Mouse (Mus musculus) kidney, embryonic 16.5 days (tissue): ENCODE measurements around the gene Krt35. TPM values are rescaled to one million over a fixed set of nuclear protein-coding genes. Genes with fewer than 3 reads are reported as not detected.

Experiments
- ATAC-seq: fragments of 200-750 bp; cut with Nextera tagmentation; 2 replicates; pipeline ENCODE4 v1.8.0; 2017; ENCODE audit warnings: moderate TSS enrichment; ENCODE audit not compliant: low FRiP score, low TSS enrichment
- H3K27ac ChIP-seq: fragments of 300-500 bp; sonication (generic); 2 replicates; pipeline ENCODE4 v1.5.1; 2014; ENCODE audit warnings: low read length
- H3K27me3 ChIP-seq: fragments of 300-500 bp; sonication (generic); 2 replicates; pipeline ENCODE4 v1.6.1; 2014; ENCODE audit warnings: low read length, control low read depth, mixed read lengths; ENCODE audit not compliant: insufficient read depth
- H3K36me3 ChIP-seq: fragments of 300-500 bp; sonication (generic); 2 replicates; pipeline ENCODE4 v1.6.1; 2014; ENCODE audit warnings: low read length, control low read depth, mixed read lengths; ENCODE audit not compliant: insufficient read depth
- H3K4me1 ChIP-seq: fragments of 300-500 bp; sonication (generic); 2 replicates; pipeline ENCODE4 v1.6.1; 2014; ENCODE audit warnings: low read length, control low read depth, mixed read lengths; ENCODE audit not compliant: insufficient read depth
- H3K4me2 ChIP-seq: fragments of 300-500 bp; sonication (generic); replicated peaks from 2 replicates; pipeline ENCODE4 v1.6.1; 2014; ENCODE audit warnings: low read depth, low read length
- H3K4me3 ChIP-seq: fragments of 300-500 bp; sonication (generic); 2 replicates; pipeline ENCODE4 v1.5.1; 2014; ENCODE audit warnings: mild to moderate bottlenecking, low read length
- H3K9ac ChIP-seq: fragments of 300-500 bp; sonication (generic); replicated peaks from 2 replicates; pipeline ENCODE4 v1.6.1; 2014; ENCODE audit warnings: low read length
- H3K9me3 ChIP-seq: fragments of 300-500 bp; sonication (generic); 2 replicates; pipeline ENCODE4 v1.6.1; 2016; ENCODE audit warnings: low read length, control low read depth
- WGBS: fragments of 180-500 bp; shearing (Covaris S2); extraction: QIAGEN DNeasy Blood & Tissue Kit; methylation state at CpG from one replicate; pipeline ENCODE4 v1.1.7; 2014; 5-methylcytosine and 5-hydroxymethylcytosine counted together
- polyA plus RNA-seq: library from polyadenylated mRNA; unstranded; fragments of >200 nt; fragmentation: Nextera tagmentation; extraction: Ambion mirVana; gene quantifications from 2 replicates; pipeline ENCODE4 v1.2.1, GENCODE M21; 2015

The Krt35 gene
- not detected in 2 replicates for polyA plus RNA-seq

- Histone ChIP-seq H3K4me3 (no peak within 1 kb of the TSS), H3K4me2 (no peak within 1 kb of the TSS), H3K27ac (no peak within 1 kb of the TSS), H3K9me3 (no peaks in the 10 kb centered on the region), H3K4me1 (peaks cover 17% of the 10 kb centered on the region), H3K36me3 (no peaks in the 10 kb centered on the region), H3K9ac (no peak within 1 kb of the TSS), H3K27me3 (no peaks in the 10 kb centered on the region)
- 66% methylated on average over 9 of the region's 9 CpGs for WGBS
- no peak for ATAC-seq
Observed at GRCm38 (mm10) chr11:100096141-100096540, at the start of gene Krt35. Gene Krt35, minus strand, starts transcription at chr11:100096241.

DNA sequence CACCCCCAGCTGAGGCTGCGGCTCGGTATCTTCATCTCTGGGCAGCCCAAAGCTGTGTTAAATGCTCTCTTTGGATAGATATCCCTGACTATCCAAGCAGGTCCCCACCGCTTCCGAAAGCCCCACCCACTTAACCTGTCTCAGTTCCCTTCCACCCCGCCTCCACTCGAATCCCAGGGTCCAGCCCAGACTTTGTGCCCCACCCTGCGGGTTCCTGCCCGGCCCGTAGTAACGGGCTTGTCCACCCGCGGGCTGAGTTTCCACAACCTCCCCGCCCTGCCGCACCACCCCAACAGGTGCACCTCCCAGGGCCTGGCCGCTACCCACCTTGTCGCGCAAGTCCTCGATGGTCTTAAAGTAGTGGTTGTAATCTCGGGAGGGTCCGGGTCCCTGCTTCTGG, 49.1 kb upstream of the Krt35 start:
- no peak overlapping the region for H3K27ac ChIP-seq
- 1% methylated on average over 20 of the region's 20 CpGs for WGBS

GRCm38 (mm10) chr11:100140966-100141365, 44.9 kb upstream of the Krt35 start:
- peaks cover 11% of the 10 kb centered on the region for H3K27me3 ChIP-seq
- no peak overlapping the region for H3K27ac ChIP-seq
- peaks cover 42% of the 10 kb centered on the region for H3K4me1 ChIP-seq
- 60% methylated on average over 21 of the region's 21 CpGs for WGBS
- ATAC-seq: no peak
- no peak overlapping the region for H3K9ac ChIP-seq
- H3K36me3 ChIP-seq: no peaks in the 10 kb centered on the region
- H3K9me3 ChIP-seq: no peaks in the 10 kb centered on the region
- H3K4me2 ChIP-seq: no peak overlapping the region
- H3K4me3 ChIP-seq: no peak overlapping the region

More for the DNA sequence above, 49.1 kb upstream of the Krt35 start:
- H3K9ac ChIP-seq: peak overlapping the region; percentile 53
- H3K4me3 ChIP-seq: peak overlapping the region; percentile 45
- H3K9me3 ChIP-seq: no peaks in the 10 kb centered on the region
- H3K36me3 ChIP-seq: no peaks in the 10 kb centered on the region
- ATAC-seq: peak; percentile 46
- H3K4me1 ChIP-seq: peaks cover 21% of the 10 kb centered on the region
- H3K4me2 ChIP-seq: peak overlapping the region; percentile 53
- H3K27me3 ChIP-seq: peaks cover 14% of the 10 kb centered on the region

GRCm38 (mm10) chr11:100139391-100139790, 43.4 kb upstream of the Krt35 start:
- Histone ChIP-seq H3K27me3 (peaks cover 3% of the 10 kb centered on the region; the same call in 1 of the 2 replicates), H3K4me2 (no peak overlapping the region), H3K9me3 (no peaks in the 10 kb centered on the region), H3K4me1 (peaks cover 37% of the 10 kb centered on the region), H3K4me3 (no peak overlapping the region), H3K36me3 (no peaks in the 10 kb centered on the region), H3K9ac (no peak overlapping the region), H3K27ac (no peak overlapping the region)
- 33% methylated on average over 2 of the region's 2 CpGs for WGBS
- ATAC-seq: no peak

- no peak overlapping the region for H3K27ac ChIP-seq
- no peaks in the 10 kb centered on the region; the same call in 1 of the 2 replicates for H3K27me3 ChIP-seq
- no peak overlapping the region for H3K4me3 ChIP-seq
- H3K4me2 ChIP-seq: no peak overlapping the region
- H3K36me3 ChIP-seq: no peaks in the 10 kb centered on the region
- H3K9ac ChIP-seq: no peak overlapping the region
- no peaks in the 10 kb centered on the region for H3K9me3 ChIP-seq
- H3K4me1 ChIP-seq: peaks cover 37% of the 10 kb centered on the region
- 59% methylated on average over 7 of the region's 7 CpGs for WGBS
- ATAC-seq: no peak
Observed at GRCm38 (mm10) chr11:100138809-100139208, 42.8 kb upstream of the Krt35 start.

DNA sequence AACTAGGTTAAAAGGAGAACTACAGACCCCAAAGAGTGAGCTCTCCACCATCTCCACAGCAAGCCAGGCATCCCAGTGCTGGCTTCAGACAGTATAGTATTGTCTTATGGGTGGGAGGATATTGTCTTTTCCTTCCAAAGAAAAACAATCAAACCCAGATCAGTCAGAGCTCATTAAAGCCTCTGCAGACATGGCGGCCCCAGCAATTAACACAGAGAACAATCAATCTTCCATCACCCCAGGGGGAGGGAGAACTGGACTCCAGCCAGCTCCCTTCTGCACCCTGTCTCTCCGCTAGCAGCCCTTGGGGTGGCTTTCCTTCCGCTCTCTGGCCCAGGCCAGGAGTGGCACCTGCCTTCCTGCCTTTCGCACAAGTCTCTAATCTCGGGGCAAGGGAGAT, 41.7 kb upstream of the Krt35 start:
- ATAC-seq: peak; percentile 58
- H3K27ac ChIP-seq: no peak overlapping the region; the same call in 1 of the 2 replicates
- WGBS: 11% methylated on average over 5 of the region's 5 CpGs

GRCm38 (mm10) chr11:100136559-100136958, 40.5 kb upstream of the Krt35 start:
- Histone ChIP-seq H3K27ac (0 out of 2 replicates have a peak overlapping the region, but pooled peaks have one; percentile 8), H3K9ac (no peak overlapping the region), H3K4me2 (no peak overlapping the region), H3K27me3 (no peaks in the 10 kb centered on the region; the same call in 1 of the 2 replicates), H3K4me3 (no peak overlapping the region), H3K4me1 (peaks cover 37% of the 10 kb centered on the region), H3K36me3 (no peaks in the 10 kb centered on the region), H3K9me3 (no peaks in the 10 kb centered on the region)
- ATAC-seq: peak; percentile 14; the same call in 1 of the 2 replicates
- WGBS: 20% methylated on average over 5 of the region's 5 CpGs

More for the DNA sequence above, 41.7 kb upstream of the Krt35 start:
- Histone ChIP-seq H3K27me3 (no peaks in the 10 kb centered on the region; the same call in 1 of the 2 replicates), H3K4me2 (no peak overlapping the region), H3K9me3 (no peaks in the 10 kb centered on the region), H3K9ac (no peak overlapping the region), H3K36me3 (no peaks in the 10 kb centered on the region), H3K4me3 (no peak overlapping the region), H3K4me1 (peaks cover 37% of the 10 kb centered on the region)

DNA sequence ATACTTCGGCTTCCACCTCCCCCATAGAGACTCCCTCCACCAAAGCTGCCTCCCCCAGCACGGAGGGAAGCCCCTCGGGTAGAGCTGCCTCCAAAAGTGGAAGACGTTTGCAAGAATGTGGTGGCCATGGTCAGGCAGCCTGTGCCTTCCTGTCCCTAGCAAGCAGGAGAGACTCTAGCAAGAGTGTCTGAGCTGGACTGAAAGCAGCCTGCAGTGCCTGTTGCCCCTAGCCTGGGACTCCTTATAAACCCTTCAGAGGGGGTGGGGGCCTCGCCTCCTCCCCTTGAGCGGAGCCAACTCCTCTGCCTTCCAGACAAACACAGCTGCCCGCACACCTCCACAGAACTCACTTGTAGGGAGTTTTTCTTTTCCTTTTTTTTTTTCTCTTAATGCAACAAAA, 39.7 kb upstream of the Krt35 start, which contains the start of gene Krt15:
Krt15 (minus strand) TSS at position 198 of the 400 bp plus-strand sequence.
- Histone ChIP-seq H3K4me3 (no peak within 1 kb of the TSS), H3K9ac (no peak within 1 kb of the TSS)
- 39% methylated on average over 7 of the region's 7 CpGs for WGBS

DNA sequence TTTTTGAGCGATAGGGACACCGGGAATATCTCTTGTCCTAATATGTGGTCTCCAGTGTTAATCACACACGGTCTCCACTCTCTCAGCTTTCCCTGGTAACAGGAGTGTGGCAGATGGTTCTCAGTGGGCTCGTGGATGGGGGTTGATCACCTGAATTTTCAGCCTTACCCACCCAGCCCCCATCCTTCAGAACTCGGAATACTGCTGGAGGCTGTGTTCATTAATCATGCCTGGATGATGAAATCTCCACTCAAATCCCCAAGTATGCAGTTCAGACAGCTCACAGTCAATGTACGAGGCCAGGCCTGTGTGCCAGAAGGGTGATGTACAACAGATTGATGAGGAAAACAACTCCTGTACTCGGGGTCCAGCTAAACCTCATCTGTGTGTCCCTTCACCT, 28.9 kb upstream of the Krt35 start:
- WGBS: 73% methylated on average over 7 of the region's 7 CpGs

More for the DNA sequence above, 39.7 kb upstream of the Krt35 start, which contains the start of gene Krt15:
- no peaks in the 10 kb centered on the region for H3K27me3 ChIP-seq
- H3K36me3 ChIP-seq: no peaks in the 10 kb centered on the region
- no peak for ATAC-seq
- no peak within 1 kb of the TSS for H3K4me2 ChIP-seq
- 0 out of 2 replicates have a peak within 1 kb of the TSS, but pooled peaks have one; percentile 8 for H3K27ac ChIP-seq
- peaks cover 33% of the 10 kb centered on the region for H3K4me1 ChIP-seq
- H3K9me3 ChIP-seq: no peaks in the 10 kb centered on the region

DNA sequence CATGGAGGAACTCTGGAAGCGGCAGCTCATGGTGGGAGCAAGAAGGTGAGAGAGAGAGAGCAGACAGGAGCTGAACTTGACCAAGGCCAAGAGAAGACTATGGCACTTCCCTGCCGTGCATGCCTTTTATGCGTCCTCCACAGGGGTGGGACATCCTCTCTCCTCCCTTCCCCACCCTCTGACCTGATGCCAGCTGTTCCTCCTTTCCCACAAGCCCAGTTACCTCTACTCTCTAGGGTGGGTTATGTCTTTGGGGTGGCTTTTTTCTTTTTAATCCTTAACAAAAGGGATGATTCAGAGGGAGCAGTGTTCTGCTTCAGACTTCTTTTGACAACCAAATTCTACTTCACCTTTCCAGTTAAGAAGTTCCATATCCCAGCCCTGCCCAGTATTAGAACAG, 25.4 kb upstream of the Krt35 start, which contains the start of gene Krt13:
Krt13 (minus strand) TSS at position 101 of the 400 bp plus-strand sequence.
- ATAC-seq: no peak
- H3K36me3 ChIP-seq: no peaks in the 10 kb centered on the region
- 71% methylated on average over 3 of the region's 3 CpGs for WGBS
- H3K9me3 ChIP-seq: no peaks in the 10 kb centered on the region
- no peaks in the 10 kb centered on the region for H3K4me1 ChIP-seq
- H3K27ac ChIP-seq: no peak within 1 kb of the TSS
- H3K9ac ChIP-seq: no peak within 1 kb of the TSS
- no peak within 1 kb of the TSS for H3K4me3 ChIP-seq
- no peaks in the 10 kb centered on the region for H3K27me3 ChIP-seq
- H3K4me2 ChIP-seq: no peak within 1 kb of the TSS

More for the DNA sequence above, 28.9 kb upstream of the Krt35 start:
- Histone ChIP-seq H3K9ac (no peak overlapping the region), H3K27me3 (no peaks in the 10 kb centered on the region), H3K9me3 (no peaks in the 10 kb centered on the region), H3K36me3 (no peaks in the 10 kb centered on the region), H3K4me3 (no peak overlapping the region), H3K27ac (no peak overlapping the region), H3K4me1 (no peaks in the 10 kb centered on the region), H3K4me2 (no peak overlapping the region)
- ATAC-seq: no peak
